Mouse (Mus musculus): ENCODE data around the gene Josd2.

DNA sequence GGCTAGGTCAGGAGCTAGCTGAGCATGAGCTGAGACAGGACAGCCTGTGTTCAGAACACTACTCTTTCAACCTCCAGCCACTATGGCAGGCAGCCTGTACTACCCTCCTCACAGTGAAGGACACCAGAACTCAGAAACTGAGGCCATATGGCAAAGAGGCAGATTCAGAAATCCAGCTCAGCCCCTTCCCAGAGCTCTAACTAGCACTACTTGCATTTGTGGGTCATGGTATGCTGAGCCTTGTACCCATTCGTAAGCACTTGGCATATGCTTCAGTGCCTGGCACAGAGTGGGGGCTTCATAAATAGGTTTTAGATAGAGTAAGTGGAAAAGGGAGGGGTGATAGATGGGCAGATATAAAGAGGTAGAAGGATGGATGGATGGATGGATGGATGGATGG lies 27.3 kb upstream of the Josd2 start:
- no peak for TF ChIP-seq CTCF (IDR thresholded peaks at IDR 0.05; ENCODE audit: insufficient read depth, low read length)
- no peak for TF ChIP-seq POLR2A (IDR thresholded peaks at IDR 0.05; ENCODE audit: borderline replicate concordance, extremely low read depth, low read depth, low read length)

All from lung, adult 2 months (tissue).